8 mouse cellular contexts compared by ENCODE assay signal in genomic region chr7:30291215-30292131, GRCm38 (mm10). TPM values are rescaled to one million over a fixed set of nuclear protein-coding genes. Genes with fewer than 3 reads are reported as not detected.
DNase-seq lines count a peak whose midpoint lies in the region; ATAC-seq and TF ChIP-seq lines count a peak whose summit lies in the region.

Gene Clip3, plus strand, starts transcription at chr7:30291728.

- peak within 1 kb of the TSS; percentile 76 for H3K9ac ChIP-seq in embryonic facial prominence, embryonic 14.5 days (ENCODE audit: low read depth, low read length)
- H3K9ac ChIP-seq in liver, embryonic 12.5 days = peak within 1 kb of the TSS; percentile 45

- peak within 1 kb of the TSS; percentile 35 for H3K4me3 ChIP-seq in thymus, adult 2 months (ENCODE audit: control insufficient read depth, insufficient read depth, low read length)
- peak within 1 kb of the TSS; percentile 61 for H3K4me3 ChIP-seq in embryonic facial prominence, embryonic 14.5 days (ENCODE audit: low read depth, low read length)
- H3K4me3 ChIP-seq in heart, embryonic 10.5 days = peak within 1 kb of the TSS; percentile 71
- H3K4me3 ChIP-seq in liver, embryonic 12.5 days = peak within 1 kb of the TSS; percentile 41

- no peaks in the 10 kb centered on the region for H3K27me3 ChIP-seq in thymus, adult 2 months (ENCODE audit: control insufficient read depth, insufficient read depth, low read length)
- H3K27me3 ChIP-seq in embryonic facial prominence, embryonic 14.5 days (replicated peaks; ENCODE audit: control insufficient read depth, insufficient read depth, low read length) = no peaks in the 10 kb centered on the region
- H3K27me3 ChIP-seq in heart, embryonic 10.5 days (ENCODE audit: insufficient read depth, poor library complexity, severe bottlenecking) = peaks cover 26% of the 10 kb centered on the region; the same call in 1 of the 2 replicates
- peaks cover 50% of the 10 kb centered on the region for H3K27me3 ChIP-seq in liver, embryonic 12.5 days (replicated peaks)

- TF ChIP-seq CTCF in thymus, adult 2 months (IDR thresholded peaks at IDR 0.05; ENCODE audit: borderline replicate concordance, control insufficient read depth, extremely low read depth, insufficient read depth, low read length, poor library complexity) = no peak

- H3K9me3 ChIP-seq in embryonic facial prominence, embryonic 14.5 days (ENCODE audit: control insufficient read depth, low read length) = no peaks in the 10 kb centered on the region
- no peaks in the 10 kb centered on the region for H3K9me3 ChIP-seq in heart, embryonic 10.5 days
- H3K9me3 ChIP-seq in liver, embryonic 12.5 days (replicated peaks) = no peaks in the 10 kb centered on the region

- peak; percentile 34 for DNase-seq in thymus, adult 2 months
- DNase-seq in thymus, adult 18-20 months = no peak
- DNase-seq in embryonic facial prominence, embryonic 14.5 days (ENCODE audit: low spot score) = peak; percentile 89
- DNase-seq in heart, embryonic 10.5 days (ENCODE audit: low spot score) = peak; percentile 85
- peak; percentile 55 to 62 for DNase-seq in kidney, postnatal 25 days
- peak; percentile 75 for DNase-seq in ovary, postnatal 10 days (ENCODE audit: low spot score)
- DNase-seq in urinary bladder, postnatal 14 days (ENCODE audit: low spot score) = peak; percentile 76

- H3K27ac ChIP-seq in thymus, adult 2 months (ENCODE audit: control insufficient read depth, insufficient read depth, low read length) = no peak within 1 kb of the TSS
- peak within 1 kb of the TSS; percentile 45 for H3K27ac ChIP-seq in embryonic facial prominence, embryonic 14.5 days (replicated peaks; ENCODE audit: low read depth, low read length)
- H3K27ac ChIP-seq in heart, embryonic 10.5 days = peak within 1 kb of the TSS; percentile 88
- no peak within 1 kb of the TSS for H3K27ac ChIP-seq in liver, embryonic 12.5 days

- H3K4me2 ChIP-seq in embryonic facial prominence, embryonic 14.5 days (ENCODE audit: low read depth, low read length) = peak within 1 kb of the TSS; percentile 74
- H3K4me2 ChIP-seq in liver, embryonic 12.5 days = peak within 1 kb of the TSS; percentile 39

- ATAC-seq in embryonic facial prominence, embryonic 14.5 days (ENCODE audit: low read depth) = peak; percentile 86
- ATAC-seq in liver, embryonic 12.5 days = 0 out of 2 replicates have a peak, but pooled peaks have one; percentile 8

- no peak for TF ChIP-seq POLR2A in thymus, adult 2 months (IDR thresholded peaks at IDR 0.05; ENCODE audit: control insufficient read depth, extremely low read depth, insufficient read depth, low read length, poor library complexity)

- H3K4me1 ChIP-seq in thymus, adult 2 months (replicated peaks; ENCODE audit: control insufficient read depth, insufficient read depth, low read length) = peaks cover 7% of the 10 kb centered on the region
- H3K4me1 ChIP-seq in embryonic facial prominence, embryonic 14.5 days (ENCODE audit: control insufficient read depth, insufficient read depth, low read length) = peaks cover 5% of the 10 kb centered on the region
- H3K4me1 ChIP-seq in heart, embryonic 10.5 days = peaks cover 24% of the 10 kb centered on the region
- no peaks in the 10 kb centered on the region for H3K4me1 ChIP-seq in liver, embryonic 12.5 days

- 20% methylated on average over 35 of the region's 35 CpGs for WGBS in thymus, adult 2 months
- WGBS in embryonic facial prominence, embryonic 14.5 days = 6% methylated on average over 31 of the region's 35 CpGs
- WGBS in heart, embryonic 10.5 days = 9% methylated on average over 35 of the region's 35 CpGs
- WGBS in liver, embryonic 12.5 days (ENCODE audit: insufficient replicate concordance) = 12% methylated on average over 35 of the region's 35 CpGs

- no peaks in the 10 kb centered on the region for H3K36me3 ChIP-seq in thymus, adult 2 months (ENCODE audit: control insufficient read depth, insufficient read depth, low read length)
- peaks cover 31% of the 10 kb centered on the region for H3K36me3 ChIP-seq in embryonic facial prominence, embryonic 14.5 days (ENCODE audit: control insufficient read depth, insufficient read depth, low read length)
- H3K36me3 ChIP-seq in heart, embryonic 10.5 days = peaks cover 11% of the 10 kb centered on the region; the same call in 1 of the 2 replicates
- no peaks in the 10 kb centered on the region for H3K36me3 ChIP-seq in liver, embryonic 12.5 days

RNA-seq across cellular contexts. Expression of gene Clip3, which starts in this region (rescaled TPM):
- 2.9 and 3.3 TPM in 2 replicates for polyA plus RNA-seq in thymus, adult 2 months (2012; rRNA removed)
- polyA plus RNA-seq in embryonic facial prominence, embryonic 14.5 days (2014; fragmentation: Nextera tagmentation; extraction: Ambion mirVana) = 51.8 and 58.1 TPM in 2 replicates
- polyA plus RNA-seq in heart, embryonic 10.5 days (2016; fragmentation: Nextera tagmentation; extraction: Ambion mirVana) = 10.4 and 18.4 TPM in 2 replicates
- 3.2 and 4.8 TPM in 2 replicates for polyA plus RNA-seq in liver, embryonic 12.5 days (2016; fragmentation: Nextera tagmentation; extraction: Ambion mirVana)

Comparison
In these comparisons a context has a peak if more than half of its experiments do, and no peak if none do; other contexts are left out.
1. DNase-seq: peak in thymus, adult 2 months (single experiment), embryonic facial prominence, embryonic 14.5 days (single experiment), heart, embryonic 10.5 days (single experiment), kidney, postnatal 25 days (2 of 2), ovary, postnatal 10 days (single experiment) and urinary bladder, postnatal 14 days (single experiment); none in thymus, adult 18-20 months (0 of 2).
2. H3K27ac ChIP-seq: peak in embryonic facial prominence, embryonic 14.5 days (single experiment) and heart, embryonic 10.5 days (single experiment); none in thymus, adult 2 months (single experiment) and liver, embryonic 12.5 days (single experiment).
3. Peak in every context shown above with its lines, with median percentiles within 50 percentile points of each other: H3K4me3 ChIP-seq.